Mouse (Mus musculus) myocyte (in vitro differentiated cells): ENCODE measurements at regions not wholly inside any gene's neighbourhood (a gene's known extent, or its start where the extent isn't known, plus 50 kb on each side); places are given as distances from the start of the nearest gene placed in this dataset.

Source experiments
- E2F4 ChIP-seq: IDR thresholded peaks from one replicate; pipeline ENCODE4 v1.6.1; 2011; ENCODE audit warnings: mild to moderate bottlenecking, control low read depth, moderate library complexity; ENCODE audit not compliant: insufficient read depth
- POLR2A ChIP-seq: IDR thresholded peaks from one replicate; pipeline ENCODE4 v1.6.1; 2011; ENCODE audit warnings: low read depth, mild to moderate bottlenecking, control low read depth, moderate library complexity; ENCODE audit not compliant: insufficient read length

DNA sequence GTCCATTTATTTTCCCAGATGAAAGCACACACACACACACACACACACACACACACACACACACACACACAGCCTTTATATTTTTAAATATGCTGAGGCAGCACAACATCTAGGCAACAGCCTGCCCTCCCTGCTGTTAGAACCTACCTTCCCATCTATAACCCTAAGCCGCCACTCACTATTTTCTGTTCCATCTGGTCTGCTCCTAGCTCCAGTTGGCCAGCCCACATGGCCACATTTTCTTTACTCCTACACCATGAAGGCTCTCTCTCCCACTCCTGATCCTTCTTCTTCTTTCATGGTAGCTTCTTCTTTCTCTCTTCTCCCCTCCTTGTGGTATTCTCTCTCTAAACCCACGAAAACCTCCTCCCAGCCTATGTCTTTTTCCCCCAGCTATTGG, 834.6 kb upstream of the Lrrc4c start:
- no peak for TF ChIP-seq POLR2A
- TF ChIP-seq E2F4, result no peak
